8 mouse cellular contexts compared by ENCODE assay signal in genomic region chr2:32608141-32608777, GRCm38 (mm10). TPM values are rescaled to one million over a fixed set of nuclear protein-coding genes. Genes with fewer than 3 reads are reported as not detected.
DNase-seq lines count a peak whose midpoint lies in the region; ATAC-seq and TF ChIP-seq lines count a peak whose summit lies in the region.

No protein-coding gene starts in this region.

- no peaks in the 10 kb centered on the region for H3K27me3 ChIP-seq in erythroblast, embryonic 14.5 days (ENCODE audit: control insufficient read depth)
- no peaks in the 10 kb centered on the region for H3K27me3 ChIP-seq in heart, postnatal 0 days (ENCODE audit: control insufficient read depth, insufficient read depth, low read length)

- H3K4me2 ChIP-seq in heart, postnatal 0 days (ENCODE audit: low read depth, low read length) = peak overlapping the region; percentile 91

- peaks cover 65% of the 10 kb centered on the region for H3K4me1 ChIP-seq in erythroblast, embryonic 14.5 days (ENCODE audit: control insufficient read depth)
- peaks cover 25% of the 10 kb centered on the region for H3K4me1 ChIP-seq in heart, postnatal 0 days (ENCODE audit: control insufficient read depth, insufficient read depth)

- DNase-seq in frontal cortex, postnatal 36 days (ENCODE audit: low spot score in 2 of 2) = peak; percentile 45 to 52
- DNase-seq in frontal cortex, postnatal 10 days (ENCODE audit: low spot score in 2 of 2) = no peak
- DNase-seq in adrenal gland, postnatal 25 days = peak; percentile 82
- peak; percentile 91 for DNase-seq in heart, postnatal 0 days (ENCODE audit: low spot score)
- peak; percentile 57 to 73 for DNase-seq in kidney, postnatal 36 days
- peak; percentile 64 to 70 for DNase-seq in spleen, postnatal 10 days (ENCODE audit: low spot score in 2 of 2)

- TF ChIP-seq EP300 in heart, postnatal 0 days (IDR thresholded peaks at IDR 0.05; ENCODE audit: low read depth) = no peak

- no peak for TF ChIP-seq CTCF in heart, postnatal 0 days (IDR thresholded peaks at IDR 0.05; ENCODE audit: low read depth)

- H3K27ac ChIP-seq in heart, postnatal 0 days (ENCODE audit: low read depth) = peak overlapping the region; percentile 86

- WGBS in heart, postnatal 0 days = 3% methylated on average over 25 of the region's 25 CpGs

- peak overlapping the region; percentile 70 for H3K4me3 ChIP-seq in erythroblast, embryonic 14.5 days (replicated peaks)
- peak overlapping the region; percentile 76 for H3K4me3 ChIP-seq in heart, postnatal 0 days (ENCODE audit: low read depth, low read length)

- peaks cover 12% of the 10 kb centered on the region for H3K36me3 ChIP-seq in erythroblast, embryonic 14.5 days (ENCODE audit: control insufficient read depth)
- peaks cover 4% of the 10 kb centered on the region; the same call in 1 of the 2 replicates for H3K36me3 ChIP-seq in heart, postnatal 0 days (replicated peaks; ENCODE audit: control insufficient read depth, insufficient read depth, low read length)

- peak overlapping the region; percentile 43 for H3K9ac ChIP-seq in heart, postnatal 0 days (replicated peaks; ENCODE audit: low read depth, low read length)

- peak; percentile 79 for ATAC-seq in heart, postnatal 0 days (ENCODE audit: insufficient read depth, low read depth)
- peak; percentile 64 for ATAC-seq in megakaryocyte-erythroid progenitor cell, adult 5-6 weeks (replicated peaks; ENCODE audit: low FRiP score, low TSS enrichment, poor library complexity, severe bottlenecking)

- H3K9me3 ChIP-seq in erythroblast, embryonic 14.5 days (ENCODE audit: control insufficient read depth, low read length) = 0 out of 2 replicates have a peak, but pooled peaks cover 2% of the 10 kb centered on the region
- no peaks in the 10 kb centered on the region for H3K9me3 ChIP-seq in heart, postnatal 0 days (replicated peaks; ENCODE audit: control insufficient read depth, low read length)

RNA-seq across cellular contexts. Expression of gene St6galnac6, which starts 8.8 kb away (rescaled TPM):
- total RNA-seq in adrenal gland, postnatal 25 days (2021) = 48.4 and 56.0 TPM in 2 replicates
- 0.52 and 0.89 TPM in 2 replicates for polyA plus RNA-seq in erythroblast, embryonic 14.5 days (2012)
- 102 and 117 TPM in 2 replicates for total RNA-seq in heart, postnatal 0 days (2014; rRNA removed; ENCODE audit: low replicate concordance)
- 44.1 and 44.3 TPM in 2 replicates for polyA plus RNA-seq in heart, postnatal 0 days (2015; fragmentation: Nextera tagmentation; extraction: Ambion mirVana)
- total RNA-seq in megakaryocyte-erythroid progenitor cell, adult 5-6 weeks (2014; fragmentation: Nextera tagmentation) = 13.8 and 19.1 TPM in 2 replicates
- 6.5 and 12.9 TPM in 2 replicates for total RNA-seq in megakaryocyte-erythroid progenitor cell, adult 5-6 weeks (2017)

RNA-seq across cellular contexts. Expression of gene Ak1, which starts 13.3 kb away (rescaled TPM):
- 43.4 and 61.9 TPM in 2 replicates for total RNA-seq in adrenal gland, postnatal 25 days (2021)
- 0.08 TPM in 1 of 2 replicates, not detected in the other for polyA plus RNA-seq in erythroblast, embryonic 14.5 days (2012)
- 544 and 572 TPM in 2 replicates for total RNA-seq in heart, postnatal 0 days (2014; rRNA removed; ENCODE audit: low replicate concordance)
- 721 and 737 TPM in 2 replicates for polyA plus RNA-seq in heart, postnatal 0 days (2015; fragmentation: Nextera tagmentation; extraction: Ambion mirVana)
- 1.7 and 2.4 TPM in 2 replicates for total RNA-seq in megakaryocyte-erythroid progenitor cell, adult 5-6 weeks (2014; fragmentation: Nextera tagmentation)
- total RNA-seq in megakaryocyte-erythroid progenitor cell, adult 5-6 weeks (2017) = 1.2 and 8.0 TPM in 2 replicates

RNA-seq across cellular contexts. Expression of gene St6galnac4, which starts 21.4 kb away (rescaled TPM):
- 8.8 and 9.4 TPM in 2 replicates for total RNA-seq in adrenal gland, postnatal 25 days (2021)
- 0.21 and 0.30 TPM in 2 replicates for polyA plus RNA-seq in erythroblast, embryonic 14.5 days (2012)
- total RNA-seq in heart, postnatal 0 days (2014; rRNA removed; ENCODE audit: low replicate concordance) = 25.7 and 28.0 TPM in 2 replicates
- 25.5 and 27.0 TPM in 2 replicates for polyA plus RNA-seq in heart, postnatal 0 days (2015; fragmentation: Nextera tagmentation; extraction: Ambion mirVana)
- total RNA-seq in megakaryocyte-erythroid progenitor cell, adult 5-6 weeks (2014; fragmentation: Nextera tagmentation) = 21.5 and 29.8 TPM in 2 replicates
- total RNA-seq in megakaryocyte-erythroid progenitor cell, adult 5-6 weeks (2017) = 22.3 and 22.7 TPM in 2 replicates

RNA-seq across cellular contexts. Expression of gene 9430097D07Rik, which starts 32.8 kb away (rescaled TPM):
- total RNA-seq in adrenal gland, postnatal 25 days (2021) = not detected in 2 replicates
- not detected in 2 replicates for polyA plus RNA-seq in erythroblast, embryonic 14.5 days (2012)
- total RNA-seq in heart, postnatal 0 days (2014; rRNA removed; ENCODE audit: low replicate concordance) = not detected in 2 replicates
- not detected in 2 replicates for polyA plus RNA-seq in heart, postnatal 0 days (2015; fragmentation: Nextera tagmentation; extraction: Ambion mirVana)
- total RNA-seq in megakaryocyte-erythroid progenitor cell, adult 5-6 weeks (2014; fragmentation: Nextera tagmentation) = not detected in 2 replicates
- total RNA-seq in megakaryocyte-erythroid progenitor cell, adult 5-6 weeks (2017) = 0.75 TPM in 1 of 2 replicates, not detected in the other

RNA-seq across cellular contexts. Expression of gene Pip5kl1, which starts 33.7 kb away (rescaled TPM):
- total RNA-seq in adrenal gland, postnatal 25 days (2021) = not detected in 2 replicates
- not detected in 2 replicates for polyA plus RNA-seq in erythroblast, embryonic 14.5 days (2012)
- total RNA-seq in heart, postnatal 0 days (2014; rRNA removed; ENCODE audit: low replicate concordance) = not detected in 2 replicates
- polyA plus RNA-seq in heart, postnatal 0 days (2015; fragmentation: Nextera tagmentation; extraction: Ambion mirVana) = 0.18 TPM in 1 of 2 replicates, not detected in the other
- total RNA-seq in megakaryocyte-erythroid progenitor cell, adult 5-6 weeks (2014; fragmentation: Nextera tagmentation) = not detected in 2 replicates
- total RNA-seq in megakaryocyte-erythroid progenitor cell, adult 5-6 weeks (2017) = 0.23 TPM in 1 of 2 replicates, not detected in the other

Comparison
In these comparisons a context has a peak if more than half of its experiments do, and no peak if none do; other contexts are left out.
1. DNase-seq: peak in frontal cortex, postnatal 36 days (2 of 2), adrenal gland, postnatal 25 days (single experiment), heart, postnatal 0 days (single experiment), kidney, postnatal 36 days (2 of 2) and spleen, postnatal 10 days (2 of 2); none in frontal cortex, postnatal 10 days (0 of 2).